Mouse (Mus musculus): ENCODE data around the gene Gas2. TPM values are rescaled to one million over a fixed set of nuclear protein-coding genes. Genes with fewer than 3 reads are reported as not detected.

Gas2 gene
- total RNA-seq, 2 experiments from 2014 or later = 30.3 to 30.8 TPM

Other genes starting within 250 kb of the Gas2 start
- gene Slc17a6, start 240.0 kb upstream of the Gas2 start, total RNA-seq (2021) = under 1 TPM; 0.09 to 0.15 TPM
- gene Fancf, start 252 bp downstream of the Gas2 start, total RNA-seq (2021) = 1 to 10 TPM; 6.8 to 7.6 TPM
- gene Svip, start 144.0 kb downstream of the Gas2 start, total RNA-seq (2021) = 10 to 100 TPM; 11.4 to 13.0 TPM
- not detected for gene 1700015G11Rik, start 153.7 kb downstream of the Gas2 start, total RNA-seq (2021)